Mouse (Mus musculus) embryonic fibroblast, embryonic 13.5 days (primary cell): ENCODE results near the gene Atp8b5. TPM values are rescaled to one million over a fixed set of nuclear protein-coding genes. Genes with fewer than 3 reads are reported as not detected.
A peak's percentile ranks its signal among the peaks of the same experiment; 100 is the strongest.

ENCODE experiments used
- H3K27ac ChIP-seq: 2 replicates; pipeline ENCODE4 v1.5.1; 2012; ENCODE audit warnings: low read length, control low read depth, inconsistent platforms; ENCODE audit not compliant: insufficient read depth
- H3K4me1 ChIP-seq: 2 replicates; pipeline ENCODE4 v1.6.1; 2011; ENCODE audit warnings: low read length; ENCODE audit not compliant: control insufficient read depth, insufficient read depth
- H3K4me3 ChIP-seq: 2 replicates; pipeline ENCODE4 v1.5.1; 2011; ENCODE audit warnings: mild to moderate bottlenecking, control low read depth, low read length; ENCODE audit not compliant: insufficient read depth
- CTCF ChIP-seq: IDR thresholded peaks from 2 replicates; pipeline ENCODE4 v1.5.1; 2011; ENCODE audit warnings: mild to moderate bottlenecking, control low read depth, low read length, moderate library complexity, borderline replicate concordance; ENCODE audit not compliant: insufficient read depth
- POLR2A ChIP-seq: IDR thresholded peaks from 2 replicates; pipeline ENCODE4 v1.6.1; 2011; ENCODE audit warnings: low read depth, mild to moderate bottlenecking, control low read depth, low read length, moderate library complexity
- polyA plus RNA-seq: library from polyadenylated mRNA; stranded (reverse); fragments of >200 nt; gene quantifications from 2 replicates; pipeline ENCODE4 v1.2.4, GENCODE M21; 2011; ENCODE audit warnings: low read depth; ENCODE audit not compliant: missing spikeins, insufficient read length

Gene Atp8b5
- polyA plus RNA-seq, 1 experiment, result not detected

DNA sequence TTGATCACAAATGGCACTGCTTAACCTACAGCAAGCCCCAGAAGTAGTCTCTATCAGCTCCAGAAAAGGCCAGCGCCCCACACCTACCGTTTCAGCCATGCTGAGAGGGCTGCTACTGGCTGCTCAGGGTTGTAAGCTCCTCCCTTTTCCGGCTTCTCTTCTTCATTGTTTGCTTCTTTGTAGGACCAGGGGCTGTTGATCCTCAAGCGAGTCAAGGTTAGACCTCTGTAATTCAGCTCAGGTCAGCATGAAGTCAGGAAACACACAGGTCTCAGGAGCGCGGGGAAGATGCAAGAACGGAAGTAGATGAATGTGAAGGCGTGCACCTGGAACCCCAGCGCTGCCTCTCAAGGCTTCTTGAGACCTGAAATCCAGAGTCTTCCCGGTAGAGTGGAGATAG, 137.7 kb downstream of the Atp8b5 start:
- Histone ChIP-seq H3K4me1 (peaks cover 12% of the 10 kb centered on the region), H3K4me3 (no peak overlapping the region), H3K27ac (peak overlapping the region; percentile 90)
- TF ChIP-seq CTCF, result no peak
- no peak for TF ChIP-seq POLR2A

DNA sequence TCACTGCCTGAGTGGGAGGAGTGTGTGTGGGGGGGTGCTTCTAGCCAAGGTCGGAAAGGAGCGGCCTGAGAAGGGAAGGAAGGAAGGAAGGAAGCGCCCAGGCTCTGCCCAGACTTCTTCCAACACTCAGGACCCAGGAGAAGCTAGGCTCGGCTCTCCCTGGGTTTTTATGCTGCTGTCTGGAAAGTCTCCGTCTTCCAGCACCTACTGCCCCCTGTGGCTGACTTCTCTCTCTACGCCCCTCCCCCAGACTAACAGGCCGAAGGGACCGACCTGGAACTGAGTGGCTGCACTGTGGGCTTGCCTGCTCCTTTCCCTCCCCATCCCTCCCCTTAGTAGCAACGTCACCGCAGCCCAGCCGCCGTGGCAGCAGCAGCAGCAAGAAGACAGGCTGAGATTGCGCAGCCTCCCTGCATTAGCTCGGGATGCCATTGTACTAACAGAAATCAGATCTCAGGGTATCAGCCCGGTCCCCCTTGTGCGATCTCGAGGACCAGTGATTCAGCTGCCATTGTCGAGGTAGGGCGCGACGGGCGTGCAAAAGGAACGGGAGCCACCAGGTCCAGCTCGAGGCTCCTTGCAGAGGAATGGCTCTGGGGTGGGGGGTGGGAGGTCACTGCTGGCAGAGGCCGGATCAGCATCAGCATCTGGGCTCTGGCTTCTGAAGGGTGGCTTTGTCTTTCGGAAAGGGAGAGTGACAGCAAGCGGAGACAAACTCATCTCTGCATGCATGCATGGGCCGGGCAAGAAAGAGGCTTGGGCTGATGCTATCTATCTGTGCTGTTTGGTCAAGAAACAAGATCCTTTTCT, 139.4 kb downstream of the Atp8b5 start:
- TF ChIP-seq POLR2A (peak; percentile 91), CTCF (peak; percentile 38; the same call in 1 of the 2 replicates)
- peak overlapping the region; percentile 64 for H3K4me3 ChIP-seq
- peak overlapping the region; percentile 90 for H3K27ac ChIP-seq
- peaks cover 9% of the 10 kb centered on the region for H3K4me1 ChIP-seq

DNA sequence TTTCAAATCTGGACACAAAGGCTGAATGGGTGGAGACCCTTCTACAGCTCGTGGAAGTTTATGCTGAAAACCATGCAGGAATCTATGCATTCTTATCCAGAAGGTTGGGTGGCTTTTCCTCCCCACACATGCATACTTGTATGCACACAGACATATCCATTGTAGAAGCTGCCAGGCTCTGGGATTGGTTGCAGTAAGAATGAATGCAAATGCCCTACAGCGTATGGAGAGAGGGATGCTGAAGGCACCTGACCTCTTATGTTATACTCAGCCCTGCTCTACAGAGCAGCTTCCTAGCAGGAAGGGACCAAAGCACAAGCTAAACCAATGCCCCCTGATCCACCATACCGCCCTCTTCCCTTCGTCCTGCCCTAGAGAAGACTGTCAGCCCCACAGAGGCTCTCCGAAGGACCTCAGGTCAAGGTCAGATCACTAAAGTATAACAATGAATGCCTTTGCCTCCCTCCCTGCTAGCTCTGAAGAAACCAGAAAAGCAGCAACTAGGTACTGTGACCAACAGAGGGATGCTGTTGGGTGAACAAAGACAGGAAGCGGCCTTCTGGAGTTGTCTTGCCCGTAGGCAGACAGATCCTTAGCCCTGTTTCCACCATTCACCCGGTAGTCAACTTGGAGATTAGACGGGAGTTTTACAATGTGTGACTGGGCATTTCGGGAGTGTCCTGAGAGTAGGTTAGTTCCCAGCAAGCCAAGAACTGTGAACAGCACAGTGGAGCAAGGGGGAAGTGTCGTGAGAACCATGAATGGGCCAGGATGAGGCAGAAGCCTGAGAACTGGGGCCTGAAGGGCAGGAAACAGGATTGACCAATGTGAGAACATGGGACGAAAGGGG, 140.3 kb downstream of the Atp8b5 start:
- peak overlapping the region; percentile 70 for H3K27ac ChIP-seq
- TF ChIP-seq CTCF (no peak), POLR2A (no peak)
- H3K4me3 ChIP-seq, result peak overlapping the region; percentile 64
- H3K4me1 ChIP-seq, result peaks cover 9% of the 10 kb centered on the region

DNA sequence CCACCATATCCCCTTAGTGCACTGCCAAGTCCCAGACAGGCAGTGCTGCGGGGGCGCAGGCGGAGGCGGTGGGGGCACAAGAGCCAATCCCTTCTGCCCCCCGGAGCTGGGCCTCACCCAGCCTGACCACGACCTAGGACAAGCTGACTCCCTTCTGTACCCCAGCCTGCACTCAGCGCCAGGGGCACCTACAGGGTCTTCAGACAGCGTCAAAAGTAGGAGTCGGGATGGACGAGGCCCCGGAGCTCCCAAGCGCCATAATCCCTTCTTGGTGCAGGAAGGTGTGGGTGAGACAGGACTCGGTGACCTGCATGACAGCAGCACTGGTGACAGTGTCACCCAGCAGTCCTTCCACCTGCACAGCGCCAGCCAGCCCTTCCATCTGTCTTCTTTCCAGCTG, 147.8 kb downstream of the Atp8b5 start:
- H3K4me3 ChIP-seq, result no peak overlapping the region
- no peak overlapping the region for H3K27ac ChIP-seq
- peaks cover 17% of the 10 kb centered on the region; the same call in 1 of the 2 replicates for H3K4me1 ChIP-seq
- no peak for TF ChIP-seq CTCF
- no peak for TF ChIP-seq POLR2A

DNA sequence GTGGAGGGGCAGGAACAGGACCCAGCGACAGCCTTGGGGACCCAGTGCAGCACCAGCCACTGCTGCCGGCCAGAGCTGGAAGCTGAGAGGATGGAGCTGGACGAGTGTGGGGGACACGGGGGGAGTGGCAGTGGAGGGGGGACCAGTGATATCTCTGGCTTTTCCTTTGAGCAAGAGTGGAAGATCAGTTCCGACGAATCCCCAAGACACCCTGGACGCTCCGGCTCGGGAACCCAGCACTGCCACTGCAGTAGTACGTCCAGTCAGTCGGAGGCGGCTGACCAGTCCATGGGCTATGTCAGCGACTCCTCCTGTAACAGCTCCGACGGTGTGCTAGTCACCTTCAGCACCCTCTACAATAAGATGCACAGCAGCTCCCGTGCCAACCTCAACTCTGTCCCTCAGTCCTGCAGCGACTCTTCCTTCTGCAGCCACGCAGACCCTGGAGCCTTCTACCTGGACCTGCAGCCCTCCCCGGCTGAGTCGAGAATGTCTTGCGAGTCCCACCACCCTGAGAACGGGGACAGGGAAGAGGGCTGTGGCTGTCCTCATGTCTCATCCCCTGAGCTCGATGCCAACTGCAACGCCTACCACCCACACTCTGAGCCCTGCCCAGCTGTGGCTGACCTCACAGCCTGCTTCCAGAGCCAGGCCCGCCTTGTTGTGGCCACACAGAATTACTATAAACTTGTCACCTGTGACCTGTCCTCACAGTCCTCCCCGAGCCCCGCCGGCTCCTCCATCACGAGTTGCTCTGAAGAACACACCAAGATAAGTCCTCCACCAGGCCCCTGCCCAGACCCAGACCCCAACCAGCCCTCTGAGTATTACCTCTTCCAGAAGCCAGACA, 148.5 kb downstream of the Atp8b5 start:
- Histone ChIP-seq H3K4me1 (peaks cover 20% of the 10 kb centered on the region; the same call in 1 of the 2 replicates), H3K4me3 (no peak overlapping the region), H3K27ac (no peak overlapping the region)
- TF ChIP-seq CTCF (no peak), POLR2A (no peak)

DNA sequence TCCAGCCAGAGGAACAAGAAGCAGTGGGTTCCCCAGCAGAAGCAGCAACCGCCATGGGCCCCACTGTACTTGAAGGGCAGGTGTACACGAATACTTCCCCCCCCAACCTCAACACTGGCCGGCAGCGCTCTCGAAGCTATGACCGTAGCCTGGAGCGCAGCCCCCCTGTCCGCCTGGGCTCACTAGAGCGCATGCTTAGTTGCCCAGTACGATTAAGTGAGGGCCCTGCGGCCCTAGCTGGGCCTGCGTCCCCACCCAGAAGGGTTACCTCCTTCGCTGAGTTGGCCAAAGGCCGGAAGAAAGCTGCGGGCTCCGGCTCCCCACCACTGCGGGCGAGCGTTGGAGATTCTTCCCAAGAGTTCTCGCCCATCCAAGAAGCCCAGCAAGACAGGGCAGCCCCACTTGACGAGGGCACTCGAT, 149.1 kb downstream of the Atp8b5 start:
- Histone ChIP-seq H3K4me3 (no peak overlapping the region), H3K27ac (no peak overlapping the region), H3K4me1 (peaks cover 20% of the 10 kb centered on the region; the same call in 1 of the 2 replicates)
- TF ChIP-seq CTCF (no peak), POLR2A (no peak)

DNA sequence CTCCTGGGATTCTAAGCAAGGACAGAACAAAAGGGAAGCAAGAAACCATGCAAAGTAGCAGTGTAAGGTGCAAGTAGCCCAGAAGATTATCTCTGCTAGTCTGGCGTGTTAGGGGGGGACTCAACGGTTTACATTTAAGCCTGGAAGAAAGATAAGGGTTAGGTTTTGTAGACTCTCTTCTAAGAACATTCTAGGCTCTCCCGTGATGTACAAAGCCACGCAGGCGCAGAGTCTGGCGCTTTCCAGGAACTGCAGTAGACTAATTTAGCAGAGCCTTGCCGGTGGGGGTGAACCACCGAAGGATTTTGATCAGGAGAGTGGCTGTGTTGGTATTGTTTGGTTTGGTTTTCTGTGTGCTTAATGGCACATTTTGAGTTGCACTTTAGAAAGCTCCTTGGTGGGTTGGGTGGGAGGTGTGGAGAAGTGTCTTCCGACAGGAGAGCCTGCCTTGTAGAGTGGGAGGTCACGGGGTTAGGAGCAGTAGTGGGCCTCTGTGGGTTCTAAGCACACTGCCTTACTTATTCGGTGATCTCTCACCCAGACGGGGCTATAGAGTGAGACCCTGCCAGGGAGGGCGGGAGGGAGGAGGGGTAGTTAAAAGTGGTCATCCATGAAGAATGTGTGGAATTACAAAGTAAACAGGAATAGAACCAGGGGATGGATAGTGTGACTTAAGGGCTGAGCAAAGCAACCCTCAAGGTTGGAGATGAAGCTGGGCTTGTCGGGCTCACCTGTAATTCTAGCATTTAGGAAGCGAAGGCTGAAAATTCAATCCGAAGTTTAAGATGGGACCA, 150.5 kb downstream of the Atp8b5 start:
- Histone ChIP-seq H3K4me3 (no peak overlapping the region), H3K27ac (peak overlapping the region; percentile 49)
- TF ChIP-seq CTCF, result no peak
- TF ChIP-seq POLR2A, result no peak

DNA sequence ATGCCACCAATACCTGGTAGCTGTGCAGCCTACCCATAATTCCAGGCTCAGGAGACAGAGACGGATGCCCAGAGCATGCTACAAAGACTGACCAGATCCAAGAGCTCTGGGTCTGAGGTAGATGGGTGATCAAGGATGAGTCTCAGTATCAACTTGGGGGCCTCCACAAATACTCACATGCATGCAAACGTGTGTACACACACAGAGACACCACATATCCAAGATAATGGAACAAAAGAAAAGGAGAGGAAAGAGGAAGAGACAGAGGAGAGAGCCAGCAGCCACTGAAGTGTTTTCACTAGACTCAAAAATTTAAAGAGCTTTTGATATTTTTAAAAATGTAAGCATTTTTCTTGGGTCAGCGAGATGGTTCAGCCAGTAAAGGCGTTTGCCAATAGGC, 151.5 kb downstream of the Atp8b5 start:
- Histone ChIP-seq H3K4me1 (peaks cover 20% of the 10 kb centered on the region; the same call in 1 of the 2 replicates), H3K4me3 (no peak overlapping the region), H3K27ac (peak overlapping the region; percentile 47; the same call in 1 of the 2 replicates)
- TF ChIP-seq CTCF (no peak), POLR2A (no peak)

More for the DNA sequence above, 150.5 kb downstream of the Atp8b5 start:
- peaks cover 20% of the 10 kb centered on the region; the same call in 1 of the 2 replicates for H3K4me1 ChIP-seq

DNA sequence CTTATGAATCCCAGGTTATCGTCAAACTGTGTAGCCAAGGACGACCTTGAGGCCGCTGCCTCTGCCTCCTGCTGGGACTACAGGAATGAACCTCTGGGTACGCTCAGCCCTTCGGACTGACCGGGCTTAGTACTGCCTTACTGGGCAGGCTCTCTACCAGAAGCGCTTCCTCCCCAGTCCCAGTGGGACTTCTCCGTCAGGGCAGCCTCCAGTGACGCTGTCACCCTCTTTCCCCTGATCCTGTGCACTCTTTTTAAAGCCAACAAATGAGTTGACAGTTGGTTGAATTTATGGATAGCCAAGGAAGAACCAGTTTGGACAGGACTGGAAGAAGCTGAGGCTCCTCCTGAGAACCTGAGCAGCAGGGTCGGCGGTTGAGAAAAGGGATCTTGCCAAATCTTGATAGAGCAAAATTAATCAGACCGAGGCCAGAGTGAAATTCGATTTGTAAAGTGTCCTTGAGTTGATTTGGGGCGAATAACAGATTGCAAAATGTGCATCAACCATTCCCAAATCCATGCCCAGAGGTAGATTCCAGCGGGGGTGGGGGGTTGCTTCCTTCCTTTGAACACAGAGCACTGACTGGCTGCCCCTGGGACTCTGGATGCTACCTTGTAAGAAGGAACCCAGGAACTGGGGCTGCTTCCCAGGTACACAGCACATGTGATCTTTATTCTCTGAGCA, 152.2 kb downstream of the Atp8b5 start:
- Histone ChIP-seq H3K4me3 (no peak overlapping the region), H3K27ac (peak overlapping the region; percentile 65), H3K4me1 (peaks cover 20% of the 10 kb centered on the region; the same call in 1 of the 2 replicates)
- TF ChIP-seq POLR2A (no peak), CTCF (no peak)
